ENCODE assay signal across 10 mouse cellular contexts in the genomic region with DNA sequence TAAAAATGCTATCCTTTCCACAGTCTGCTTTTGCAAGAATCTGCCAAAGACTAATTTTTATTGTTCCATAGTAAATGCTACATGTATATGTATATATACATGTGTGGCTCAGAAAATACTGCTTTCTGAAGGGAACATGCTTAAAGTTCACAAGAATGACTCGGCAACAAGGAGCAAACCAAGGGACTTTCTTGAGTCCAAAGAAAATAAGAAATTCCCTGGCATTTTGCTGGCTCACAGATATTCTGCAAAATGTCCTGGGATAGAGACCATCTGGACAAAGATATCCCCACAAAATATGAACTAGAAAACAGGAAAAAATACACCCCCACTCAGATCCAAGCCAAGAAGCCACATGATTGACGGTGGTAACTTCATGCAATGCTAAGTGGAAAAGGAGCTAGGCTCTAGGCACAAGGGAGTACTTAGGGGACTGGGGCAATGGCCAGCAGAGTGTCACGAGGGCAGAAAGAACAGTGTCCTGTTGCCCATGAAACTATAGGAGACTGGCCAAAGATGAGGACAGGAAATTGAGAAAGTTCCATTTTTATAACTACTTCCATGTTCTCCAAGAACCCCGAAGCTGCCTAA.
A peak's percentile ranks its signal among the peaks of the same experiment; 100 is the strongest.
DNase-seq lines count a peak whose midpoint lies in the region; ATAC-seq lines count a peak whose summit lies in the region.
"Had no signal": no experiment of that assay in that cellular context is flagged by ENCODE, and none has a peak within 500 bp of the region (broad histone marks: within the 10 kb centered on the region; RNA-seq: fewer than 3 reads in every experiment).

No protein-coding gene starts in this region.

- H3K36me3 ChIP-seq in heart, embryonic 15.5 days: no peaks in the 10 kb centered on the region
- no peaks in the 10 kb centered on the region for H3K36me3 ChIP-seq in neural tube, embryonic 14.5 days (ENCODE audit: control insufficient read depth, insufficient read depth, low read length)
- H3K36me3 ChIP-seq: embryonic facial prominence, embryonic 12.5 days; limb, embryonic 12.5 days had no signal

- H3K4me2 ChIP-seq in heart, embryonic 15.5 days: no peak overlapping the region
- peak overlapping the region; percentile 51; the same call in 1 of the 2 replicates for H3K4me2 ChIP-seq in neural tube, embryonic 14.5 days (ENCODE audit: low read depth, low read length)
- H3K4me2 ChIP-seq: limb, embryonic 12.5 days had no signal

- no peaks in the 10 kb centered on the region for H3K9me3 ChIP-seq in heart, embryonic 15.5 days (replicated peaks)
- H3K9me3 ChIP-seq in neural tube, embryonic 14.5 days (ENCODE audit: control insufficient read depth, low read length): no peaks in the 10 kb centered on the region
- H3K9me3 ChIP-seq: embryonic facial prominence, embryonic 12.5 days; limb, embryonic 12.5 days had no signal

- no peak for ATAC-seq in heart, embryonic 15.5 days (replicated peaks; ENCODE audit: insufficient number of reproducible peaks, insufficient read depth, low FRiP score, low read depth)
- ATAC-seq in neural tube, embryonic 14.5 days (ENCODE audit: low read depth): no peak

- peak overlapping the region; percentile 27; the same call in 1 of the 2 replicates for H3K27ac ChIP-seq in heart, embryonic 15.5 days
- H3K27ac ChIP-seq in neural tube, embryonic 14.5 days (ENCODE audit: low read depth, low read length): no peak overlapping the region; the same call in 1 of the 2 replicates
- H3K27ac ChIP-seq: embryonic facial prominence, embryonic 12.5 days; limb, embryonic 12.5 days had no signal

- no peak overlapping the region for H3K9ac ChIP-seq in heart, embryonic 15.5 days
- H3K9ac ChIP-seq in neural tube, embryonic 14.5 days (replicated peaks; ENCODE audit: low read depth, low read length): no peak overlapping the region
- H3K9ac ChIP-seq: embryonic facial prominence, embryonic 12.5 days; limb, embryonic 12.5 days had no signal

- no peaks in the 10 kb centered on the region for H3K4me1 ChIP-seq in heart, embryonic 15.5 days (replicated peaks)
- H3K4me1 ChIP-seq in neural tube, embryonic 14.5 days (ENCODE audit: control insufficient read depth, insufficient read depth, low read length): peaks cover 8% of the 10 kb centered on the region

- no peak overlapping the region for H3K4me3 ChIP-seq in heart, embryonic 15.5 days
- H3K4me3 ChIP-seq in neural tube, embryonic 14.5 days (ENCODE audit: low read depth, low read length): peak overlapping the region; percentile 19; the same call in 1 of the 2 replicates
- H3K4me3 ChIP-seq: limb, embryonic 12.5 days had no signal

- WGBS in heart, embryonic 15.5 days: 60% methylated on average over 4 of the region's 4 CpGs
- WGBS in neural tube, embryonic 14.5 days: 55% methylated on average over 4 of the region's 4 CpGs

- H3K27me3 ChIP-seq in heart, embryonic 15.5 days: no peaks in the 10 kb centered on the region
- H3K27me3 ChIP-seq in neural tube, embryonic 14.5 days (ENCODE audit: control insufficient read depth, insufficient read depth, low read length): no peaks in the 10 kb centered on the region
- H3K27me3 ChIP-seq: embryonic facial prominence, embryonic 12.5 days; limb, embryonic 12.5 days had no signal

- DNase-seq in ovary, postnatal 36 days (ENCODE audit: low spot score): peak; percentile 7
- DNase-seq in ovary, adult 18-20 months (ENCODE audit: low spot score): no peak
- peak; percentile 74 for DNase-seq in kidney, postnatal 10 days
- DNase-seq in retina, postnatal 1 day: no peak
- no peak for DNase-seq in Muller cell, postnatal 12 days (ENCODE audit: inconsistent ontology term)
- DNase-seq in cerebellum, postnatal 4 days (ENCODE audit: low spot score in 2 of 2): no peak

Comparison
In these comparisons a context has a peak if more than half of its experiments do, and no peak if none do; other contexts are left out.
1. DNase-seq: peak in ovary, postnatal 36 days (single experiment) and kidney, postnatal 10 days (single experiment); none in ovary, adult 18-20 months (single experiment), retina, postnatal 1 day (single experiment), Muller cell, postnatal 12 days (single experiment) and cerebellum, postnatal 4 days (0 of 2).